Mouse (Mus musculus) bone marrow, adult 2 months (tissue): ENCODE measurements around the gene Wdr26.

Experiments
- CTCF ChIP-seq: fragments of 200-500 bp; IDR thresholded peaks from 2 replicates; pipeline ENCODE4 v1.5.1; 2011; ENCODE audit warnings: low read length, control low read depth; ENCODE audit not compliant: control insufficient read depth, insufficient read depth
- POLR2A ChIP-seq: fragments of 200-500 bp; IDR thresholded peaks from 2 replicates; pipeline ENCODE4 v1.6.1; 2011; ENCODE audit warnings: low read depth, mild to moderate bottlenecking, control low read depth, low read length, borderline replicate concordance; ENCODE audit not compliant: control insufficient read depth

- TF ChIP-seq POLR2A: no peak
- TF ChIP-seq CTCF: no peak
Observed at GRCm38 (mm10) chr1:181257585-181258555, 46.1 kb upstream of the Wdr26 start.
